Mouse (Mus musculus) layer of hippocampus, postnatal 10 days (tissue): ENCODE data around the gene Sncg. TPM values are rescaled to one million over a fixed set of nuclear protein-coding genes. Genes with fewer than 3 reads are reported as not detected.
A peak's percentile ranks its signal among the peaks of the same experiment; 100 is the strongest.

Experiments
- DNase-seq, 2 experiments: peaks; one replicate each; pipeline ENCODE4 v3.0.0; 2021; ENCODE audit warnings: low spot score in 2 of 2
- total RNA-seq, 2 experiments: library from RNA; stranded (reverse); gene quantifications; 2 replicates each; pipeline ENCODE4 v1.2.3; 2021

Sncg gene
- total RNA-seq, 2 experiments from 2014 or later: 1.6 to 1.8 TPM

- no peak for DNase-seq
These were observed 30.2 kb downstream of the Sncg start for GRCm38 (mm10) chr14:34344361-34344760.

GRCm38 (mm10) chr14:34343078-34343477, 31.5 kb downstream of the Sncg start:
- DNase-seq: no peak

- DNase-seq: no peak
These were observed 32.6 kb downstream of the Sncg start for GRCm38 (mm10) chr14:34341993-34342392.

- DNase-seq: no peak
These were observed 35.1 kb downstream of the Sncg start for GRCm38 (mm10) chr14:34339446-34339845.

GRCm38 (mm10) chr14:34332476-34332875, 42.1 kb downstream of the Sncg start:
- peak; percentile 53 to 65 for DNase-seq

- DNase-seq: peak in 1 of 2 experiments; percentile 61
These were observed 42.7 kb downstream of the Sncg start for GRCm38 (mm10) chr14:34331886-34332285.

GRCm38 (mm10) chr14:34330657-34331158, 43.9 kb downstream of the Sncg start:
- DNase-seq: no peak

- DNase-seq: no peak
These were observed 47.0 kb downstream of the Sncg start for GRCm38 (mm10) chr14:34327618-34328017.

GRCm38 (mm10) chr14:34326606-34327005, 48.0 kb downstream of the Sncg start:
- no peak for DNase-seq

- no peak for DNase-seq
These were observed 51.0 kb downstream of the Sncg start for GRCm38 (mm10) chr14:34323576-34324085.

Other genes with a start within 250 kb of the Sncg start
- under 1 TPM; 0.09 to 0.18 TPM for gene Npy4r, start 222.3 kb downstream of the Sncg start, total RNA-seq
- gene Gprin2, start 173.1 kb downstream of the Sncg start, total RNA-seq: 1 to 10 TPM; 6.0 to 7.5 TPM
- 1 to 10 TPM; 1.7 to 1.8 TPM for gene Syt15, start 155.2 kb downstream of the Sncg start, total RNA-seq
- gene Shld2, start 64.3 kb downstream of the Sncg start, total RNA-seq: 10 to 100 TPM in 1 of 2 experiments, 1 to 10 TPM in 1; 9.7 to 13.5 TPM
- 100 to 1,000 TPM; 408 to 469 TPM for gene Glud1, start 64.1 kb downstream of the Sncg start, total RNA-seq
- gene Fam25c, start 19.4 kb downstream of the Sncg start, total RNA-seq: not detected
- gene Mmrn2, start 676 bp upstream of the Sncg start, total RNA-seq: 1 to 10 TPM; 4.0 to 4.5 TPM
- gene Bmpr1a, start 128.6 kb upstream of the Sncg start, total RNA-seq: 10 to 100 TPM; 41.9 to 46.1 TPM
- gene 9230112D13Rik, start 148.0 kb upstream of the Sncg start, total RNA-seq: not detected
- 1 to 10 TPM; 1.9 to 2.0 TPM for gene Ldb3, start 213.9 kb upstream of the Sncg start, total RNA-seq
- gene Opn4, start 225.4 kb upstream of the Sncg start, total RNA-seq: not detected